In genomic region chr8:72210222-72210621, GRCm38 (mm10) we compare ENCODE assay signal across 22 mouse cellular contexts. TPM values are rescaled to one million over a fixed set of nuclear protein-coding genes. Genes with fewer than 3 reads are reported as not detected.
DNase-seq lines count a peak whose midpoint lies in the region; ATAC-seq and TF ChIP-seq lines count a peak whose summit lies in the region.
"Had no signal": no experiment of that assay in that cellular context is flagged by ENCODE, and none has a peak within 500 bp of the region (broad histone marks: within the 10 kb centered on the region; RNA-seq: fewer than 3 reads in every experiment).

No protein-coding gene starts in this region.

- H3K4me2 ChIP-seq in intestine, postnatal 0 days (replicated peaks; ENCODE audit: low read depth) = no peak overlapping the region
- H3K4me2 ChIP-seq: embryonic facial prominence, embryonic 12.5 days; forebrain, embryonic 12.5 days; heart, embryonic 15.5 days; hindbrain, embryonic 13.5 days had no signal

- H3K9ac ChIP-seq in intestine, postnatal 0 days (ENCODE audit: low read depth, low read length) = no peak overlapping the region
- H3K9ac ChIP-seq: embryonic facial prominence, embryonic 12.5 days; forebrain, embryonic 12.5 days; heart, embryonic 15.5 days; hindbrain, embryonic 13.5 days had no signal

- peak overlapping the region; percentile 66; the same call in 1 of the 2 replicates for H3K27ac ChIP-seq in intestine, postnatal 0 days (ENCODE audit: low read depth, low read length)
- H3K27ac ChIP-seq: embryonic facial prominence, embryonic 12.5 days; forebrain, embryonic 12.5 days; heart, embryonic 10.5 days; heart, embryonic 15.5 days; hindbrain, embryonic 13.5 days had no signal

- no peaks in the 10 kb centered on the region for H3K36me3 ChIP-seq in intestine, postnatal 0 days (ENCODE audit: control insufficient read depth, insufficient read depth)
- H3K36me3 ChIP-seq: embryonic facial prominence, embryonic 12.5 days; forebrain, embryonic 12.5 days; heart, embryonic 10.5 days; heart, embryonic 15.5 days; hindbrain, embryonic 13.5 days had no signal

- peaks cover 3% of the 10 kb centered on the region; the same call in 1 of the 2 replicates for H3K4me1 ChIP-seq in intestine, postnatal 0 days (replicated peaks; ENCODE audit: control insufficient read depth, insufficient read depth, low read length)
- H3K4me1 ChIP-seq: embryonic facial prominence, embryonic 12.5 days; forebrain, embryonic 12.5 days; heart, embryonic 10.5 days; heart, embryonic 15.5 days; hindbrain, embryonic 13.5 days had no signal

- no peaks in the 10 kb centered on the region for H3K9me3 ChIP-seq in intestine, postnatal 0 days (ENCODE audit: control insufficient read depth)
- H3K9me3 ChIP-seq: embryonic facial prominence, embryonic 12.5 days; forebrain, embryonic 12.5 days; heart, embryonic 10.5 days; heart, embryonic 15.5 days; hindbrain, embryonic 13.5 days had no signal

- 33% methylated on average over 4 of the region's 4 CpGs for WGBS in intestine, postnatal 0 days

- TF ChIP-seq CTCF in intestine, postnatal 0 days (IDR thresholded peaks at IDR 0.05; ENCODE audit: low read depth) = no peak

- DNase-seq in kidney, adult 9 months = peak; percentile 15
- DNase-seq in kidney, adult 11 months = no peak
- peak; percentile 19 to 45 for DNase-seq in kidney, postnatal 36 days
- DNase-seq in kidney, adult 8-10 months = no peak
- no peak for DNase-seq in urinary bladder, postnatal 36 days (ENCODE audit: low spot score in 2 of 2)
- DNase-seq: adrenal gland, postnatal 14 days; cerebellum, adult 11-12 months; cerebellum, adult 9-10 months; cerebellum, postnatal 25 days; gastrocnemius, postnatal 36 days; heart, adult 18-20 months; heart, postnatal 14 days had no signal

- no peak overlapping the region for H3K4me3 ChIP-seq in intestine, postnatal 0 days (ENCODE audit: low read depth, low read length)
- H3K4me3 ChIP-seq: embryonic facial prominence, embryonic 12.5 days; forebrain, embryonic 12.5 days; heart, embryonic 10.5 days; heart, embryonic 15.5 days; hindbrain, embryonic 13.5 days had no signal

- H3K27me3 ChIP-seq in intestine, postnatal 0 days (replicated peaks; ENCODE audit: control insufficient read depth, insufficient read depth, low read length) = no peaks in the 10 kb centered on the region
- H3K27me3 ChIP-seq: CH12.LX had no signal

- ATAC-seq in intestine, postnatal 0 days = peak; percentile 86
- ATAC-seq: Patski had no signal

RNA-seq across cellular contexts. Expression of gene Cib3, which starts 2.4 kb away (rescaled TPM):
- 0.16 and 0.27 TPM in 2 replicates for polyA plus RNA-seq in intestine, postnatal 0 days (2015; fragmentation: Nextera tagmentation; extraction: Ambion mirVana)
- polyA plus RNA-seq: cortical plate, adult 2 months; embryonic facial prominence, embryonic 12.5 days; forebrain, embryonic 12.5 days; heart, embryonic 10.5 days; heart, embryonic 15.5 days; hindbrain, embryonic 13.5 days; Patski had no signal

RNA-seq across cellular contexts. Expression of gene Gm11034, which starts 3.2 kb away (rescaled TPM):
- polyA plus RNA-seq in intestine, postnatal 0 days (2015; fragmentation: Nextera tagmentation; extraction: Ambion mirVana) = not detected in 2 replicates
- polyA plus RNA-seq: activated CD4-positive, CD25-positive, alpha-beta regulatory T cell, adult 4 months; cortical plate, adult 2 months; embryonic facial prominence, embryonic 12.5 days; forebrain, embryonic 12.5 days; heart, embryonic 10.5 days; heart, embryonic 15.5 days; hindbrain, embryonic 13.5 days; Patski had no signal

RNA-seq across cellular contexts. Expression of gene Fam32a, which starts 9.3 kb away (rescaled TPM):
- 54.1 and 54.3 TPM in 2 replicates for polyA plus RNA-seq in intestine, postnatal 0 days (2015; fragmentation: Nextera tagmentation; extraction: Ambion mirVana)

RNA-seq across cellular contexts. Expression of gene Hsh2d, which starts 20.8 kb away (rescaled TPM):
- 3.6 and 4.0 TPM in 2 replicates for polyA plus RNA-seq in intestine, postnatal 0 days (2015; fragmentation: Nextera tagmentation; extraction: Ambion mirVana)
- polyA plus RNA-seq: embryonic facial prominence, embryonic 12.5 days; forebrain, embryonic 12.5 days; hindbrain, embryonic 13.5 days had no signal

RNA-seq across cellular contexts. Expression of gene Ap1m1, which starts 29.6 kb away (rescaled TPM):
- 54.0 and 56.9 TPM in 2 replicates for polyA plus RNA-seq in intestine, postnatal 0 days (2015; fragmentation: Nextera tagmentation; extraction: Ambion mirVana)

Comparison
In these comparisons a context has a peak if more than half of its experiments do, and no peak if none do; other contexts are left out.
1. DNase-seq: peak in kidney, adult 9 months (single experiment) and kidney, postnatal 36 days (2 of 2); none in kidney, adult 11 months (single experiment), kidney, adult 8-10 months (0 of 2) and urinary bladder, postnatal 36 days (0 of 2).